Mouse (Mus musculus): ENCODE results near the gene Galk1.

Gene Galk1

GRCm38 (mm10) chr11:116012262-116012947, at the start of gene Galk1:
TSS of gene Galk1 (minus strand) at chr11:116012719.
- DNase-seq (ENCODE audit: low spot score in 2 of 2), result peak; percentile 64 to 69

GRCm38 (mm10) chr11:116061641-116062415, 49.3 kb upstream of the Galk1 start:
- DNase-seq (ENCODE audit: low spot score in 2 of 2), result no peak

- no peak for DNase-seq (ENCODE audit: low spot score in 2 of 2)
These were observed 48.1 kb upstream of the Galk1 start for GRCm38 (mm10) chr11:116060596-116060995.

GRCm38 (mm10) chr11:116059691-116060025, 47.1 kb upstream of the Galk1 start:
- DNase-seq (ENCODE audit: low spot score in 2 of 2), result no peak

GRCm38 (mm10) chr11:116058868-116059690, 46.6 kb upstream of the Galk1 start:
- DNase-seq (ENCODE audit: low spot score in 2 of 2), result no peak

- DNase-seq (ENCODE audit: low spot score in 2 of 2), result no peak
These were observed 45.6 kb upstream of the Galk1 start for GRCm38 (mm10) chr11:116058022-116058614.

GRCm38 (mm10) chr11:116057237-116057881, 44.8 kb upstream of the Galk1 start:
- no peak for DNase-seq (ENCODE audit: low spot score in 2 of 2)

GRCm38 (mm10) chr11:116055873-116056272, 43.4 kb upstream of the Galk1 start:
- DNase-seq (ENCODE audit: low spot score in 2 of 2), result no peak

GRCm38 (mm10) chr11:116053510-116054229, 41.2 kb upstream of the Galk1 start:
- DNase-seq (ENCODE audit: low spot score in 2 of 2), result no peak

GRCm38 (mm10) chr11:116050196-116050595, 37.7 kb upstream of the Galk1 start:
- DNase-seq (ENCODE audit: low spot score in 2 of 2), result no peak

GRCm38 (mm10) chr11:116049610-116050009, 37.1 kb upstream of the Galk1 start:
- no peak for DNase-seq (ENCODE audit: low spot score in 2 of 2)

GRCm38 (mm10) chr11:116045173-116045572, 32.7 kb upstream of the Galk1 start:
- DNase-seq (ENCODE audit: low spot score in 2 of 2), result no peak

- no peak for DNase-seq (ENCODE audit: low spot score in 2 of 2)
These were observed 30.8 kb upstream of the Galk1 start for GRCm38 (mm10) chr11:116043286-116043685.

- no peak for DNase-seq (ENCODE audit: low spot score in 2 of 2)
These were observed 30.0 kb upstream of the Galk1 start for GRCm38 (mm10) chr11:116042372-116043138.

- no peak for DNase-seq (ENCODE audit: low spot score in 2 of 2)
These were observed 29.3 kb upstream of the Galk1 start for GRCm38 (mm10) chr11:116041833-116042232.

GRCm38 (mm10) chr11:116040593-116040992, 28.1 kb upstream of the Galk1 start:
- DNase-seq (ENCODE audit: low spot score in 2 of 2), result no peak

GRCm38 (mm10) chr11:116037826-116038225, 25.3 kb upstream of the Galk1 start:
- no peak for DNase-seq (ENCODE audit: low spot score in 2 of 2)

GRCm38 (mm10) chr11:116036671-116037070, 24.2 kb upstream of the Galk1 start:
- DNase-seq (ENCODE audit: low spot score in 2 of 2), result no peak

GRCm38 (mm10) chr11:116034584-116034983, 22.1 kb upstream of the Galk1 start:
- no peak for DNase-seq (ENCODE audit: low spot score in 2 of 2)
